In the genomic region with DNA sequence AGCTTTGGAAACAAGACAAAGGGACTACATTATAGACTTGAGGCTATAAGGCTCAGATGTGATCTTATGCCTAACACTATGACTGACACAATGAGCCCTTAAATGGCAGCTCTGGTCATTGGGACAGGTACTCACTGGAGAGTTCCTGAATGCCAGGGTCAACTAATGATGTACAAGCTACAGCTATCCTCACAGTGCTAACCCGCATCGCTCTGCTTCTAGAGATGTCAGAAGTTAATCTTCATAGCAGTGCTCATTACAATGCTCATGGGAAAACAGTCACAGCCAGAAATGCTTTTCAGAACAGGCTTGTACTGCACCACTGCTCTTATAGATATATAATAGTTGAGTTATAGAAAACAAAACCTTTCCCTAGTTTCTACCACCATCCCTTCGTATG, we compare ENCODE assay signal across 17 mouse cellular contexts.
"Had no signal": no experiment of that assay in that cellular context is flagged by ENCODE, and none has a peak within 500 bp of the region (broad histone marks: within the 10 kb centered on the region; RNA-seq: fewer than 3 reads in every experiment).

No protein-coding gene starts in this region.

- H3K9me3 ChIP-seq: neural tube, embryonic 13.5 days; neural tube, embryonic 15.5 days had no signal

- H3K4me2 ChIP-seq: lung, embryonic 14.5 days; neural tube, embryonic 13.5 days; neural tube, embryonic 15.5 days had no signal

- DNase-seq: lung, adult 18-20 months; lung, embryonic 14.5 days; lung, postnatal 10 days; lung, postnatal 4 days; midbrain, embryonic 14.5 days; retina, postnatal 1 day; right cerebral cortex, adult 18-20 months; right cerebral cortex, postnatal 25 days; right cerebral cortex, postnatal 4 days; spleen, adult 18-20 months; thymus, adult 18-20 months; thymus, postnatal 14 days; thymus, postnatal 36 days had no signal

- H3K27ac ChIP-seq: liver, embryonic 14.5 days; neural tube, embryonic 13.5 days; neural tube, embryonic 15.5 days had no signal

- H3K27me3 ChIP-seq: neural tube, embryonic 13.5 days; neural tube, embryonic 15.5 days had no signal

- H3K9ac ChIP-seq: liver, embryonic 14.5 days; lung, embryonic 14.5 days; neural tube, embryonic 13.5 days; neural tube, embryonic 15.5 days had no signal

- H3K4me3 ChIP-seq: myocyte; neural tube, embryonic 13.5 days; neural tube, embryonic 15.5 days had no signal

- H3K36me3 ChIP-seq: neural tube, embryonic 13.5 days; neural tube, embryonic 15.5 days had no signal
